Mouse (Mus musculus) liver, embryonic 16.5 days (tissue): ENCODE measurements around the gene Camk1. TPM values are rescaled to one million over a fixed set of nuclear protein-coding genes. Genes with fewer than 3 reads are reported as not detected.
A peak's percentile ranks its signal among the peaks of the same experiment; 100 is the strongest.

Experiments used
- ATAC-seq: fragments of 200-750 bp; cut with Nextera tagmentation; 2 replicates; pipeline ENCODE4 v1.8.0; 2017; ENCODE audit warnings: low read depth, mild to moderate bottlenecking, moderate number of reproducible peaks, moderate library complexity
- H3K27ac ChIP-seq: fragments of 300-500 bp; sonication (generic); 2 replicates; pipeline ENCODE4 v1.5.1; 2014; ENCODE audit warnings: mild to moderate bottlenecking, low read length
- H3K27me3 ChIP-seq: fragments of 300-500 bp; sonication (generic); 2 replicates; pipeline ENCODE4 v1.6.1; 2014; ENCODE audit warnings: low read depth, low read length, mixed read lengths; ENCODE audit not compliant: control insufficient read depth, insufficient read depth
- H3K36me3 ChIP-seq: fragments of 300-500 bp; sonication (generic); 2 replicates; pipeline ENCODE4 v1.6.1; 2014; ENCODE audit warnings: mild to moderate bottlenecking; ENCODE audit not compliant: control insufficient read depth, insufficient read depth
- H3K4me1 ChIP-seq: fragments of 300-500 bp; sonication (generic); 2 replicates; pipeline ENCODE4 v1.6.1; 2014; ENCODE audit warnings: low read depth, low read length, mixed read lengths; ENCODE audit not compliant: control insufficient read depth
- H3K4me2 ChIP-seq: fragments of 300-500 bp; sonication (generic); 2 replicates; pipeline ENCODE4 v1.6.1; 2014; ENCODE audit warnings: low read depth, low read length, mixed read lengths
- H3K4me3 ChIP-seq: fragments of 300-500 bp; sonication (generic); 2 replicates; pipeline ENCODE4 v1.5.1; 2014; ENCODE audit warnings: low read depth, mild to moderate bottlenecking, low read length
- H3K9ac ChIP-seq: fragments of 300-500 bp; sonication (generic); 2 replicates; pipeline ENCODE4 v1.6.1; 2014; ENCODE audit warnings: low read depth, low read length
- H3K9me3 ChIP-seq: fragments of 300-500 bp; sonication (generic); replicated peaks from 2 replicates; pipeline ENCODE4 v1.6.1; 2016; ENCODE audit warnings: low read length; ENCODE audit not compliant: control insufficient read depth
- WGBS: fragments of 180-500 bp; shearing (Covaris S2); extraction: QIAGEN DNeasy Blood & Tissue Kit; methylation state at CpG from one replicate; pipeline ENCODE4 v1.1.7; 2014; ENCODE audit not compliant: insufficient replicate concordance; 5-methylcytosine and 5-hydroxymethylcytosine counted together
- polyA plus RNA-seq: library from polyadenylated mRNA; unstranded; fragments of >200 nt; fragmentation: Nextera tagmentation; extraction: Ambion mirVana; gene quantifications from 2 replicates; pipeline ENCODE4 v1.2.1, GENCODE M21; 2015

Camk1 gene
- 17.0 and 19.7 TPM in 2 replicates for polyA plus RNA-seq

- Histone ChIP-seq H3K27me3 (no peaks in the 10 kb centered on the region), H3K27ac (no peak within 1 kb of the TSS), H3K4me3 (peak within 1 kb of the TSS; percentile 65), H3K9ac (peak within 1 kb of the TSS; percentile 64), H3K9me3 (no peaks in the 10 kb centered on the region), H3K4me2 (peak within 1 kb of the TSS; percentile 70), H3K36me3 (no peaks in the 10 kb centered on the region), H3K4me1 (peaks cover 2% of the 10 kb centered on the region; the same call in 1 of the 2 replicates)
- 13% methylated on average over 32 of the region's 32 CpGs for WGBS
- peak; percentile 81 for ATAC-seq
Measured at GRCm38 (mm10) chr6:113343177-113344092, at the start of gene Camk1. Gene Camk1 (minus strand): TSS chr6:113343984.

GRCm38 (mm10) chr6:113392387-113393071, 48.7 kb upstream of the Camk1 start:
- Histone ChIP-seq H3K4me3 (peak overlapping the region; percentile 35), H3K4me2 (peak overlapping the region; percentile 54), H3K27ac (no peak overlapping the region), H3K36me3 (peaks cover 25% of the 10 kb centered on the region), H3K4me1 (peaks cover 6% of the 10 kb centered on the region), H3K9me3 (no peaks in the 10 kb centered on the region), H3K27me3 (peaks cover 9% of the 10 kb centered on the region), H3K9ac (peak overlapping the region; percentile 6; the same call in 1 of the 2 replicates)
- WGBS = 5% methylated on average over 51 of the region's 51 CpGs
- peak; percentile 46 for ATAC-seq

- H3K9me3 ChIP-seq = no peaks in the 10 kb centered on the region
- ATAC-seq = no peak
- no peak overlapping the region for H3K27ac ChIP-seq
- H3K9ac ChIP-seq = peak overlapping the region; percentile 6; the same call in 1 of the 2 replicates
- peak overlapping the region; percentile 35 for H3K4me3 ChIP-seq
- H3K27me3 ChIP-seq = peaks cover 9% of the 10 kb centered on the region
- H3K4me1 ChIP-seq = peaks cover 6% of the 10 kb centered on the region
- H3K4me2 ChIP-seq = peak overlapping the region; percentile 54
- WGBS = 19% methylated on average over 10 of the region's 10 CpGs
- peaks cover 27% of the 10 kb centered on the region for H3K36me3 ChIP-seq
Measured at GRCm38 (mm10) chr6:113392015-113392386, 48.2 kb upstream of the Camk1 start.

- no peak for ATAC-seq
- Histone ChIP-seq H3K27ac (no peak overlapping the region), H3K9ac (no peak overlapping the region), H3K27me3 (peaks cover 9% of the 10 kb centered on the region), H3K4me2 (no peak overlapping the region), H3K36me3 (peaks cover 32% of the 10 kb centered on the region), H3K4me3 (no peak overlapping the region), H3K4me1 (peaks cover 6% of the 10 kb centered on the region), H3K9me3 (no peaks in the 10 kb centered on the region)
- 80% methylated on average over 3 of the region's 3 CpGs for WGBS
Measured at GRCm38 (mm10) chr6:113390715-113391114, 46.9 kb upstream of the Camk1 start.

- ATAC-seq = no peak
- Histone ChIP-seq H3K36me3 (peaks cover 49% of the 10 kb centered on the region), H3K4me3 (no peak within 1 kb of the TSS), H3K27ac (no peak within 1 kb of the TSS), H3K27me3 (peaks cover 9% of the 10 kb centered on the region), H3K9ac (no peak within 1 kb of the TSS), H3K4me1 (peaks cover 6% of the 10 kb centered on the region), H3K4me2 (no peak within 1 kb of the TSS), H3K9me3 (no peaks in the 10 kb centered on the region)
- WGBS = 72% methylated on average over 8 of the region's 8 CpGs
Measured at GRCm38 (mm10) chr6:113388960-113389359, 45.2 kb upstream of the Camk1 start, which contains the start of gene Ttll3. Gene Ttll3 (plus strand): TSS chr6:113389260.

- Histone ChIP-seq H3K27ac (no peak overlapping the region), H3K4me1 (no peaks in the 10 kb centered on the region), H3K4me3 (no peak overlapping the region), H3K9me3 (no peaks in the 10 kb centered on the region), H3K36me3 (peaks cover 66% of the 10 kb centered on the region), H3K9ac (no peak overlapping the region), H3K27me3 (no peaks in the 10 kb centered on the region), H3K4me2 (no peak overlapping the region)
- ATAC-seq = no peak
- 67% methylated on average over 3 of the region's 3 CpGs for WGBS
Measured at GRCm38 (mm10) chr6:113386025-113386424, 42.2 kb upstream of the Camk1 start.

GRCm38 (mm10) chr6:113385160-113385714, 41.5 kb upstream of the Camk1 start:
- Histone ChIP-seq H3K27me3 (no peaks in the 10 kb centered on the region), H3K4me2 (no peak overlapping the region), H3K9ac (no peak overlapping the region), H3K9me3 (no peaks in the 10 kb centered on the region), H3K27ac (no peak overlapping the region), H3K4me3 (no peak overlapping the region), H3K36me3 (peaks cover 66% of the 10 kb centered on the region), H3K4me1 (peaks cover 4% of the 10 kb centered on the region; the same call in 1 of the 2 replicates)
- no peak for ATAC-seq
- WGBS = 74% methylated on average over 11 of the region's 11 CpGs

GRCm38 (mm10) chr6:113384351-113384927, 40.7 kb upstream of the Camk1 start:
- 81% methylated on average over 8 of the region's 8 CpGs for WGBS
- no peak overlapping the region for H3K4me2 ChIP-seq
- no peaks in the 10 kb centered on the region for H3K9me3 ChIP-seq
- peaks cover 10% of the 10 kb centered on the region for H3K4me1 ChIP-seq
- no peak for ATAC-seq
- H3K36me3 ChIP-seq = peaks cover 60% of the 10 kb centered on the region
- no peak overlapping the region for H3K27ac ChIP-seq
- H3K4me3 ChIP-seq = no peak overlapping the region
- no peak overlapping the region for H3K9ac ChIP-seq
- H3K27me3 ChIP-seq = no peaks in the 10 kb centered on the region
